Mouse (Mus musculus) hindbrain, embryonic 10.5 days (tissue): ENCODE results near the gene Tbcel. TPM values are rescaled to one million over a fixed set of nuclear protein-coding genes. Genes with fewer than 3 reads are reported as not detected.

Experiments
- DNase-seq: peaks from one replicate; pipeline ENCODE4 v3.0.0-alpha.2; 2017; ENCODE audit warnings: low spot score
- H3K27ac ChIP-seq: fragments of 300-500 bp; sonication (generic); 2 replicates; pipeline ENCODE4 v1.5.1; 2016; ENCODE audit warnings: mild to moderate bottlenecking, moderate library complexity
- H3K27me3 ChIP-seq: fragments of 300-500 bp; sonication (generic); 2 replicates; pipeline ENCODE4 v1.6.1; 2016; ENCODE audit warnings: mild to moderate bottlenecking; ENCODE audit not compliant: poor library complexity, insufficient read depth, severe bottlenecking
- H3K36me3 ChIP-seq: fragments of 300-500 bp; sonication (generic); 2 replicates; pipeline ENCODE4 v1.6.1; 2016; ENCODE audit warnings: mild to moderate bottlenecking, moderate library complexity
- H3K4me1 ChIP-seq: fragments of 300-500 bp; sonication (generic); replicated peaks from 2 replicates; pipeline ENCODE4 v1.6.1; 2016; ENCODE audit warnings: mild to moderate bottlenecking
- H3K4me3 ChIP-seq: fragments of 300-500 bp; sonication (generic); 2 replicates; pipeline ENCODE4 v1.5.1; 2016; ENCODE audit warnings: mild to moderate bottlenecking, moderate library complexity
- H3K9me3 ChIP-seq: fragments of 300-500 bp; sonication (generic); 2 replicates; pipeline ENCODE4 v1.6.1; 2016; ENCODE audit warnings: mild to moderate bottlenecking, moderate library complexity
- WGBS: fragments of 180-500 bp; shearing (Covaris S2); methylation state at CpG from one replicate; pipeline ENCODE4 v1.1.7; 2016; 5-methylcytosine and 5-hydroxymethylcytosine counted together
- polyA plus RNA-seq: library from polyadenylated mRNA; unstranded; fragments of >200 nt; fragmentation: Nextera tagmentation; extraction: Ambion mirVana; gene quantifications from 2 replicates; pipeline ENCODE4 v1.2.1, GENCODE M21; 2016

The Tbcel gene
- polyA plus RNA-seq, 1 experiment from 2014 or later = 3.3 TPM

DNA sequence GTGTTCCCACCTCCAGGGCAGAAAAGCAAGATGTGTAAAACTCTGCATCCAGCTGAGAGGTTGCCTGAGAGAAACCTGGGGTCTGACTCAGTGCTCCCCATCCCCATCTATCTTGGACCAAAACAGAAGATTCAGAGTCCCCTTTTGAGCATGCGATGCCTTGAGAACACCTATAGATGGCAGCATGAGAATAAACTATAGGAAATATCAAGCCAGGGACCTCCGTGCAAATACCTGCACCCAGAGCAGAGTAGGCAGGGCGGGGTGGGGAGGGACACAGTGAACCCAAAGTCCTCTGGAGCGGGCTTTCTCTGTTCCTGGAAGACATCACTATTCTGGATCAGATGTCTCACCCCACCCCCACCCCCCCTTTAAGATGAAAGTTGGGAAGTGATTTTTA is 119.1 kb downstream of the Tbcel start:
- Histone ChIP-seq H3K27me3 (no peaks in the 10 kb centered on the region), H3K27ac (no peak overlapping the region), H3K36me3 (no peaks in the 10 kb centered on the region), H3K4me3 (no peak overlapping the region), H3K4me1 (no peaks in the 10 kb centered on the region), H3K9me3 (no peaks in the 10 kb centered on the region)
- no peak for DNase-seq
- 55% methylated on average over 4 of the region's 4 CpGs for WGBS

DNA sequence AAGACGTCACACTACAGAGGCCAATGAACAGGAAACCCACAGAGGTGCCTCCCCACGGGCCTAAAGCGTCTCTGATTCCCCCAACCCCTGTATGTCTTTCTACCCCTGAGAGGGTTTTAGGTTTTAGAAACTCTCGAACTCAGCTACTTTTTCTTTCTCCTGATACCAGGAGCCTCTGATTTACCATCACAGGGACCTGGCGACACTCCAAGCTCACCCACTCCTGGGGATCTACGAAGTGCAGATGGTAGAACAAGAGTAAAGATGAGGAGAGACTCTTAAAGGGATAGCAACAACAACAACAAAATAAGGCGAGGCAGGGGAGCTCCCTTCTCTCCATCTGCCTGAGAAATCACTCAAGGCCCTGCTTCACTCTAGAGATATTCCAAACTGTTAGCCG is 120.6 kb downstream of the Tbcel start:
- 82% methylated on average over 8 of the region's 8 CpGs for WGBS
- H3K27me3 ChIP-seq = no peaks in the 10 kb centered on the region
- H3K9me3 ChIP-seq = no peaks in the 10 kb centered on the region
- H3K4me3 ChIP-seq = no peak overlapping the region
- H3K4me1 ChIP-seq = no peaks in the 10 kb centered on the region
- no peaks in the 10 kb centered on the region for H3K36me3 ChIP-seq
- H3K27ac ChIP-seq = no peak overlapping the region
- no peak for DNase-seq

DNA sequence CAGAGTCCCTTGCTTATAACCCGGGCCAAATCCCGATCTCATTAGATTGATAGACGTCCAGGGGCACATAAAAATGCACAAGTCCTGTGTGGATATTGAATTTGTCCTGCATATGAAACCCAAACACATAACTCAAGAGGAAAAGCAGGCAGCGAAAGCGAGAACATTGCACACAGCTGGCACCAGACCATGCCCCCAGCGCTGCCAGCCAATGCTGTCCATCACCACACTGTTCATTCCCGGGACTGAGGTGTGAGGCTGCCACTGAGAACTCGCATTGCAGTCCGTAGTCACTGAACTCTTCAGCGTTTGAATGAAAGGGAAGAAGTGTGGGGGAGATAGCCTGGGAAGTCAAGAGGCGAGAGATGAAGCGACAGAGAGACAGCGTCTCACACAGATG is 122.0 kb downstream of the Tbcel start:
- Histone ChIP-seq H3K27ac (no peak overlapping the region), H3K27me3 (no peaks in the 10 kb centered on the region), H3K4me1 (no peaks in the 10 kb centered on the region), H3K4me3 (no peak overlapping the region), H3K36me3 (no peaks in the 10 kb centered on the region), H3K9me3 (no peaks in the 10 kb centered on the region)
- WGBS = 88% methylated on average over 13 of the region's 13 CpGs
- no peak for DNase-seq

DNA sequence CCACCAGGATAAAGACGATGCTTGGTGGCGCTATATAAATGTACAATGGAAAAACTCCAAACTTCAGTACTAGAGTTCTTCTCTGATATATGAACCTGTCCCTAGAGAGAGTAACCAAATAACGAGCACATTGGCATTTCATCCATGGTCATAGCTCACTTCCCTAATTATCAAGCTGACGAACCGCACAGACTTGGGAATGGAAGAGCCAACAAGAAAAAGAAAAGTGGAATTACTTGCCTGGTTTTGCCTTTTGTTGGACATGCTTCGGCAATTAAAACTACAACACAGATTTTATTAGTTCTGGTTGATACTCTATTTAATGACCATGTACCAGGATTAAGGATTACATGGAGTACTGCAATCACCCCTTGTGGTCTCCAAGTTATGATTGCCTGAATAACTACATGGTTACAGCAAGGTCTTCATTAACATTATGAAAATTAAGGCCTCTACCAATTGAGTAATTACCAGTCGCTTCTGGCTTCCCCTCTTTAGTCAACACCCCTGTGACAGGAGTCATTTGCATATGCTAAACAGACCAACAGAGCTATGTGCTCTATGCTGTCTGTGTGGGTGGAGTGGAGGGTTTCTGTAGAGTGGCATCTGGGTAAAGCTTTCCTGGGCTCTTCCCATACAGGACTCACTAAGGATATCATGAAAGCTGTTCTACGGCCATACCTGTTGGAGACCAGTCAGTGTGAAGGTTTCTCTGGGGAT is 124.8 kb downstream of the Tbcel start:
- no peak for DNase-seq
- Histone ChIP-seq H3K27ac (no peak overlapping the region), H3K4me3 (no peak overlapping the region), H3K9me3 (no peaks in the 10 kb centered on the region), H3K27me3 (no peaks in the 10 kb centered on the region), H3K4me1 (no peaks in the 10 kb centered on the region), H3K36me3 (no peaks in the 10 kb centered on the region)
- WGBS = 84% methylated on average over 8 of the region's 8 CpGs

DNA sequence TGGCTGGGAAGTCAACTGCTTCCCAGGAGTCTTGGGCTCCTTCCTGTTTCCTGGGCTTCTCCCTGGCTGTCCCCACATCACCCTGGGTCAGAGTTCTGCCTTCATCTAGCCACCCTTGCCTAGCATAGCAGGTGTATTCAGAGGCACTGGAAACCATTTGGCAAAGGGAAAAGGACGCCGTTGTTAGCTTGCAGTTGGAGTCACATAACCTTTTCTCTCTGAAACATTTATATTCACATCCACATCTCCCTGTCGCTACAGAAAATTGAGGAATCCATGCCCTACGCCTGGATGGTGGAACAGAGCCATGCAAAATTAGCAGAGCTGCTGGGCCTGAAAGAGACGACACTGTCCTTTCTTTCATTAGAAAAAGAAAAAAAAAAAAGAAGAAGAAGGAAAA is 125.5 kb downstream of the Tbcel start:
- no peak for DNase-seq
- H3K9me3 ChIP-seq = no peaks in the 10 kb centered on the region
- H3K36me3 ChIP-seq = no peaks in the 10 kb centered on the region
- 68% methylated on average over 5 of the region's 5 CpGs for WGBS
- no peak overlapping the region for H3K4me3 ChIP-seq
- H3K27ac ChIP-seq = no peak overlapping the region
- no peaks in the 10 kb centered on the region for H3K27me3 ChIP-seq
- H3K4me1 ChIP-seq = no peaks in the 10 kb centered on the region

DNA sequence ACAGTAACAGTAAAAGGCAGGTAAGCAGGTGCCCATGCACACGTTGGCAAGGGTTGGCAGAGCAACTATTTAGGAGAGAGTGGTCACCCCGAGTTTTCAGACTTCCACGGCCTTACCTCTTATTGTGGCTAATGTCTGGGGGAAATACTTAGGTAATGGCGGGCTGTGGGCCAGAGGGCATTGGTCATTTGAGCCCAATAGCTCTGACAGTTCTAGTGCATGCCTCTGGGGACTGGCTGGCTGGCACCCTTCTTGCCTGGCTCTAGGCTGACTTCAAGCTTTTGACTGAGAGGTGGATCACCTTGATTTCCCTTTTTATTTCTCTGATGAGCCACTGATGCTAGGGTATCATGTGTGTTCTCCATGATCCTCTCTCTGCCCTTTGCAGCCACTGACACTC is 129.5 kb downstream of the Tbcel start:
- whole genome bisulfite sequencing = 89% methylated on average over 4 of the region's 4 CpGs
- no peak for DNase-seq
- H3K4me1 ChIP-seq = no peaks in the 10 kb centered on the region
- H3K27ac ChIP-seq = no peak overlapping the region
- no peak overlapping the region for H3K4me3 ChIP-seq
- no peaks in the 10 kb centered on the region for H3K9me3 ChIP-seq
- H3K36me3 ChIP-seq = no peaks in the 10 kb centered on the region
- H3K27me3 ChIP-seq = no peaks in the 10 kb centered on the region

DNA sequence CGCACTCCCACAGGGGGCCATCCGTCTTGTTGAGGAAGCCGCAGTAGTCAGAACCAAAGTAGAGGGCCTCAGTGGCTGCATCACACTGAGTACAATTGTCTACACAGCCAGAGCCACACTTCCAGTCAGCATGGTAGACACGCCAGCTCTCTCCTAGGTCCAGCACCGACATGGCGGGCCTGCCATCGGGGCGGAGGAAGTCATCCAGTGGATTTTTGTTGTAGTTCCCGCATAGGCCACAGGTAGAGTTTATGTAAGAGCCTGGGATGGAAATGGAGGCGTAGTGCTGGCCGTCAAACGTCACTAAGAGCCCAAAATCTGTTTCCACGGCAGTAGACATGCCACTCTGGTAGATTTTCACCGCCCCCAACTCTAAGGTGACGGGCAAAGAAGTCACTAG is 130.0 kb downstream of the Tbcel start:
- Histone ChIP-seq H3K4me1 (no peaks in the 10 kb centered on the region), H3K27me3 (no peaks in the 10 kb centered on the region), H3K4me3 (no peak overlapping the region), H3K36me3 (no peaks in the 10 kb centered on the region), H3K9me3 (no peaks in the 10 kb centered on the region), H3K27ac (no peak overlapping the region)
- 95% methylated on average over 15 of the region's 15 CpGs for WGBS
- no peak for DNase-seq

DNA sequence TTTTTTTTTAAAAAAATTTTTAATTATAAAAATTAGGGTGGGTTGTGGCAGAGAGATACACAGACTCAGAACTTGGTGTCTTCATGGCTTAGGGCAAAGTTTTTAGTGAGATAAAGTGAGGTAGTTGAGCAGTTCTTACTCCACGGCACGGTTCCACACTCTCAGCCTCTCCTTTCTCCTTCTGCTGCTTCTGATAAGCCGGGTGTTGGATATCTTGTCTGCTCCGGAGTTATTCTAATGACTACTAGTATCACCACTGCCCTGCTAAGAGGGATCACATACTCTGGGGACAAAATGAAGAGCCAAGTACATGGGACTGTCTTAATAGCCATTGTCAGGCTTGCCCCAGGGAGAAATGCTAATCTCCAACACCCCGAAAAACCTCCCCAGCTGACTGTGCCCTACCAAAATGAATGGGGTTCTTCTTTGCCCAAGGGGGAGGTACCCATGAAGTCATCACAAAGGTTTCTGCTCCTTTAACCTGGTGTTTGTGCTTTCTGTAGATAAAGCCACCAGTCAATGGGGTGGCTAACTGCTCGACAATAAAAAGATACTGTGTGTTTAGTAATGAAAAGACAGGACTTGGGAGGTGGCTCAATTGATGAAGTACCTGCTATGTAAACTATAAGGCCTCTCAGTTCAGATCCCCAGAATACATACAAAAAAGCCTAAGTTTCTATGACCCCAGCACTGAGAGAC is 135.8 kb downstream of the Tbcel start:
- no peaks in the 10 kb centered on the region for H3K9me3 ChIP-seq
- no peak for DNase-seq
- H3K4me3 ChIP-seq = no peak overlapping the region
- H3K4me1 ChIP-seq = no peaks in the 10 kb centered on the region
- H3K27ac ChIP-seq = no peak overlapping the region
- no peaks in the 10 kb centered on the region for H3K27me3 ChIP-seq
- H3K36me3 ChIP-seq = no peaks in the 10 kb centered on the region
- 83% methylated on average over 6 of the region's 6 CpGs for WGBS

Other genes with a start within 250 kb of the Tbcel start
- 63.5 and 64.9 TPM in 2 replicates for gene Sc5d, start 243.6 kb downstream of the Tbcel start, polyA plus RNA-seq
- 0.41 and 0.46 TPM in 2 replicates for gene Tecta, start 107.9 kb downstream of the Tbcel start, polyA plus RNA-seq